Mouse (Mus musculus) hindbrain, embryonic 14.5 days (tissue): ENCODE data around the gene Gfod1. TPM values are rescaled to one million over a fixed set of nuclear protein-coding genes. Genes with fewer than 3 reads are reported as not detected.

ENCODE experiments used
- ATAC-seq: fragments of 200-750 bp; cut with Nextera tagmentation; 2 replicates; pipeline ENCODE4 v1.8.0; 2017; ENCODE audit warnings: moderate number of reproducible peaks, mild to moderate bottlenecking, moderate TSS enrichment, moderate library complexity; ENCODE audit not compliant: low FRiP score
- DNase-seq: peaks from one replicate; pipeline ENCODE4 v3.0.0-alpha.2; 2015; ENCODE audit warnings: low spot score
- H3K27ac ChIP-seq: fragments of 300-500 bp; sonication (generic); 2 replicates; pipeline ENCODE4 v1.5.1; 2014; ENCODE audit warnings: mild to moderate bottlenecking, moderate library complexity
- H3K27me3 ChIP-seq: fragments of 300-500 bp; sonication (generic); 2 replicates; pipeline ENCODE4 v1.6.1; 2014; ENCODE audit warnings: mild to moderate bottlenecking, low read length, mixed read lengths; ENCODE audit not compliant: control insufficient read depth, insufficient read depth
- H3K36me3 ChIP-seq: fragments of 300-500 bp; sonication (generic); replicated peaks from 2 replicates; pipeline ENCODE4 v1.6.1; 2014; ENCODE audit not compliant: control insufficient read depth, insufficient read depth
- H3K4me1 ChIP-seq: fragments of 300-500 bp; sonication (generic); replicated peaks from 2 replicates; pipeline ENCODE4 v1.6.1; 2014; ENCODE audit warnings: antibody characterized with exemption, low read length, mixed read lengths; ENCODE audit not compliant: control insufficient read depth, insufficient read depth
- H3K4me2 ChIP-seq: fragments of 300-500 bp; sonication (generic); replicated peaks from 2 replicates; pipeline ENCODE4 v1.6.1; 2014; ENCODE audit warnings: mild to moderate bottlenecking, moderate library complexity
- H3K4me3 ChIP-seq: fragments of 300-500 bp; sonication (generic); replicated peaks from 2 replicates; pipeline ENCODE4 v1.5.1; 2014; ENCODE audit warnings: mild to moderate bottlenecking, low read length
- H3K9ac ChIP-seq: fragments of 300-500 bp; sonication (generic); 2 replicates; pipeline ENCODE4 v1.6.1; 2014
- H3K9me3 ChIP-seq: fragments of 300-500 bp; sonication (generic); 2 replicates; pipeline ENCODE4 v1.6.1; 2016; ENCODE audit warnings: low read length; ENCODE audit not compliant: control insufficient read depth
- WGBS: fragments of 180-500 bp; shearing (Covaris S2); extraction: QIAGEN DNeasy Blood & Tissue Kit; methylation state at CpG from one replicate; pipeline ENCODE4 v1.1.7; 2014; 5-methylcytosine and 5-hydroxymethylcytosine counted together
- polyA plus RNA-seq: library from polyadenylated mRNA; unstranded; fragments of >200 nt; fragmentation: Nextera tagmentation; extraction: Ambion mirVana; gene quantifications from 2 replicates; pipeline ENCODE4 v1.2.1, GENCODE M21; 2014

Gene Gfod1
- polyA plus RNA-seq, 1 experiment from 2014 or later, result 3.7 TPM

- Histone ChIP-seq H3K27ac (no peak overlapping the region), H3K4me3 (no peak overlapping the region), H3K4me1 (no peaks in the 10 kb centered on the region), H3K9me3 (no peaks in the 10 kb centered on the region), H3K27me3 (no peaks in the 10 kb centered on the region), H3K9ac (no peak overlapping the region), H3K36me3 (no peaks in the 10 kb centered on the region), H3K4me2 (no peak overlapping the region)
- ATAC-seq (no peak), DNase-seq (no peak)
- WGBS, result 72% methylated on average over 11 of the region's 11 CpGs
Observed at GRCm38 (mm10) chr13:43331721-43332444, 27.9 kb upstream of the Gfod1 start.

GRCm38 (mm10) chr13:43325427-43325826, 21.5 kb upstream of the Gfod1 start:
- DNase-seq (no peak), ATAC-seq (no peak)
- no peaks in the 10 kb centered on the region for H3K27me3 ChIP-seq
- no peak overlapping the region for H3K27ac ChIP-seq
- no peak overlapping the region for H3K4me2 ChIP-seq
- H3K4me1 ChIP-seq, result no peaks in the 10 kb centered on the region
- 74% methylated on average over 1 of the region's 1 CpGs for WGBS
- H3K9me3 ChIP-seq, result no peaks in the 10 kb centered on the region
- H3K36me3 ChIP-seq, result no peaks in the 10 kb centered on the region
- no peak overlapping the region for H3K9ac ChIP-seq
- H3K4me3 ChIP-seq, result no peak overlapping the region

- Histone ChIP-seq H3K9me3 (no peaks in the 10 kb centered on the region), H3K27me3 (no peaks in the 10 kb centered on the region), H3K4me3 (no peak overlapping the region), H3K4me2 (no peak overlapping the region), H3K27ac (no peak overlapping the region), H3K9ac (no peak overlapping the region), H3K4me1 (no peaks in the 10 kb centered on the region), H3K36me3 (no peaks in the 10 kb centered on the region)
- 77% methylated on average over 2 of the region's 2 CpGs for WGBS
- DNase-seq, result no peak
- ATAC-seq, result no peak
Observed at GRCm38 (mm10) chr13:43321492-43321891, 17.5 kb upstream of the Gfod1 start.

GRCm38 (mm10) chr13:43319396-43319795, 15.4 kb upstream of the Gfod1 start:
- no peak overlapping the region for H3K9ac ChIP-seq
- no peak overlapping the region for H3K4me2 ChIP-seq
- no peak for DNase-seq
- no peaks in the 10 kb centered on the region for H3K4me1 ChIP-seq
- H3K36me3 ChIP-seq, result no peaks in the 10 kb centered on the region
- no peak overlapping the region for H3K4me3 ChIP-seq
- 82% methylated on average over 3 of the region's 3 CpGs for WGBS
- H3K27me3 ChIP-seq, result no peaks in the 10 kb centered on the region
- H3K27ac ChIP-seq, result no peak overlapping the region
- ATAC-seq, result no peak
- no peaks in the 10 kb centered on the region for H3K9me3 ChIP-seq

DNA sequence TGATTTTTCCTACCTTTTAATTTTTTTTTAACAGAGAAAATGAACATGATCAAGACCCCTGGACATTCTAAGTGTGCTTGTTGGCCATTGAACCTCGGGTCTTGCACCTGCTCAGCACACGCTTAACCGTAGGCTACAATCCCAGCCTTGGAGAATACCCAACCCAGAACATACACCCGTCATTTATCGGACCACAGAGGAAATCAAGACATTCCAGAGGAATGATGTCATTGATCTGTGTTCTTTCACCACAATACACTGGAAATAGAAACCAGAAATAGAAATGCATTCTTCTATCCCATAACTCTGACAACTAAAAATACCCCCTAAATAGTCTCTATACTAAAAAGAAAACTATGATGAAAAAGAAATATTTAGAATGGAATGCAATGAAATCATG, 13.4 kb upstream of the Gfod1 start:
- H3K4me1 ChIP-seq, result no peaks in the 10 kb centered on the region
- no peak for ATAC-seq
- 87% methylated on average over 5 of the region's 5 CpGs for WGBS

DNA sequence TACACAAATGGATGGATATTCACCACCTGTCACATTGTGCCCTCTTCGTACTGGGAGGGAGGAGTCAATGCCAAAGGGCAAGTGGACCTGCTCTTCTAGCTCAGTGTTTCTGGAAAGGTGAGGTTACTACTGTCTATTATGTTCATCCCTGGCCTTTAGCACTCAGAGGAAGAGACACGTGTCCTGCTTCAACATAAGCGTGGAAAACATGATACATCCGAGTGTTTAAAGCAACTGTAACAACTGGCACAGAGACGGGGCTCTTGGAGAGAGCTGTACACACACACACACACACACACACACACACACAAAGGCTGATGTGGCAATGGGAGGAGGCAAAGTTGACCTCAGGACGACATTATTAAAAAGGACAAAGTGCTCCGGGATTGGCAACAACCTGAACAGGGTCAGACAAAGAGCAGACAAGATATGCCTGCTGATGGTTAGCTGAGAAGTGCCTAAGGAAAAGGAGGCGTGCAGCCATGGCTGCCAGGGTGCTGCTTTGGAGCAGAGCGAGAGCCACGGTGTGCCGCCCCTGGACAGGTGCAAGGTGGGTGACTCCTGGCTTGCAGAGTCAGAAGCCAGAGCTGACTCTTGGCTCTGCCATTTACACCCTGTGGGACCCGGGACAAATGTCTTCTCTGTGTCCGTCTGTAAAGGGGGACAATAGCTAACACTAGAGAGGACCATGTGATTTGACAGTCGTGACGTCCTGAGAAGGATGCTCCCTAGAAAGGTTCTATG, 1.4 kb upstream of the Gfod1 start:
- ATAC-seq, result no peak
- WGBS, result 71% methylated on average over 15 of the region's 15 CpGs
- H3K4me2 ChIP-seq, result peak overlapping the region; percentile 77; the same call in 1 of the 2 replicates
- no peaks in the 10 kb centered on the region for H3K9me3 ChIP-seq
- no peaks in the 10 kb centered on the region for H3K36me3 ChIP-seq
- H3K27ac ChIP-seq, result no peak overlapping the region; the same call in 1 of the 2 replicates
- no peak for DNase-seq
- peak overlapping the region; percentile 81; the same call in 1 of the 2 replicates for H3K4me3 ChIP-seq
- H3K9ac ChIP-seq, result no peak overlapping the region; the same call in 1 of the 2 replicates
- peaks cover 29% of the 10 kb centered on the region for H3K4me1 ChIP-seq
- H3K27me3 ChIP-seq, result peaks cover 15% of the 10 kb centered on the region

More for the DNA sequence above, 13.4 kb upstream of the Gfod1 start:
- Histone ChIP-seq H3K4me2 (no peak overlapping the region), H3K27ac (no peak overlapping the region), H3K9ac (no peak overlapping the region), H3K4me3 (no peak overlapping the region), H3K36me3 (no peaks in the 10 kb centered on the region), H3K9me3 (no peaks in the 10 kb centered on the region), H3K27me3 (no peaks in the 10 kb centered on the region)
- no peak for DNase-seq

DNA sequence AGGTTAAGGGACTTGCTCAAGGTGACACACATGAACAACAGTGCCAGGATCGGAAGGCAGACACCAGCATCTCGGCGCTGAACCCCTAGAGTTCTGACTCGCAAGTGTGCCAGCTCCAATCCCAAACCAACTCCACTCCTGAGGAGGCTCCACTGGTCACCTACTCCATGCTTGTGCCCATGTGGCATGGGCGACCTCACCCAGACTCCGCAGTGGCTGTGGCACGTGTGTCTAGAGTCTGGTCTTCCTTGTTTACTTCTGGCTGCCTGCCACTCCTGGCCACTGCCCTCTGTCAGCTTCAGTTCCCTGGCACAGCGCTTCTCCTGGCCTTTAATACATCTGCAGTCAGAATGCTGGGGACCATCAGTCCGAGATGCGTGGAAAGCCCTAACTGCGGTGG, 728 bp upstream of the Gfod1 start:
- no peaks in the 10 kb centered on the region for H3K9me3 ChIP-seq
- DNase-seq (no peak), ATAC-seq (peak; percentile 15; the same call in 1 of the 2 replicates)
- peak overlapping the region; percentile 77 for H3K4me2 ChIP-seq
- peak overlapping the region; percentile 89 for H3K27ac ChIP-seq
- H3K4me1 ChIP-seq, result peaks cover 35% of the 10 kb centered on the region
- H3K27me3 ChIP-seq, result peaks cover 18% of the 10 kb centered on the region
- WGBS, result 17% methylated on average over 11 of the region's 11 CpGs
- H3K9ac ChIP-seq, result peak overlapping the region; percentile 89
- H3K36me3 ChIP-seq, result no peaks in the 10 kb centered on the region
- peak overlapping the region; percentile 81 for H3K4me3 ChIP-seq

- H3K27ac ChIP-seq, result peak overlapping the region; percentile 89
- WGBS, result under 1% methylated on average over 75 of the region's 78 CpGs
- peaks cover 18% of the 10 kb centered on the region for H3K27me3 ChIP-seq
- peak overlapping the region; percentile 81 for H3K4me3 ChIP-seq
- H3K36me3 ChIP-seq, result no peaks in the 10 kb centered on the region
- H3K4me2 ChIP-seq, result peak overlapping the region; percentile 77
- H3K9me3 ChIP-seq, result no peaks in the 10 kb centered on the region
- DNase-seq (peak; percentile 47), ATAC-seq (peak; percentile 44)
- peak overlapping the region; percentile 89 for H3K9ac ChIP-seq
- peaks cover 42% of the 10 kb centered on the region for H3K4me1 ChIP-seq
Observed at GRCm38 (mm10) chr13:43303161-43303965, 609 bp downstream of the Gfod1 start.

DNA sequence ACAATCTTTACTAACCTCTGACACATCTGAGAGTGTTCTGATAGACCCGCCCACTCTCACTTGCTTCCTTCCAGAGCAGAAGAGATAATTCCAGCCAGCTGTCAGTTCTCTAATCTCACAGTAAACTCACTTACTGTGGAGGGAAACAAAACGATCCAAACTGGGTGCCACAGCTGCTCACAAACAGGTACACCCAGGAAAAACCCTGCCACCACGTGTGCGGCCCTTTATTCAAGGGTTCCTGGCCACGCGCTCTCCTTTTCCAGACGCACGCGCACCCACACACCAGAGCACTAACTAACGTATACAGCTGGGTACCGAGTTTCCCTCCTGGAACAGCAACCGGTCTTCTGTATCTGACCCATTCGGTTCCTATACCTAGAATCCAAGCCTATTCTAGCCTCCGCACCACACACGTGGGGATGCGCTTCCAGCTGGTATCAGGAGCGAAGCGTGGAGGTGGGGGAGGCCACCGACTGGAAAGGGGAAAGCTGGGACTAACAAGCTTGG, 1.3 kb downstream of the Gfod1 start:
- Histone ChIP-seq H3K4me3 (peak overlapping the region; percentile 81), H3K4me1 (peaks cover 42% of the 10 kb centered on the region), H3K27me3 (peaks cover 18% of the 10 kb centered on the region), H3K9me3 (no peaks in the 10 kb centered on the region), H3K9ac (peak overlapping the region; percentile 89), H3K36me3 (no peaks in the 10 kb centered on the region), H3K4me2 (peak overlapping the region; percentile 77), H3K27ac (peak overlapping the region; percentile 89)
- 1% methylated on average over 19 of the region's 19 CpGs for WGBS
- ATAC-seq (no peak), DNase-seq (peak; percentile 41)
